Mouse (Mus musculus): ENCODE data around the gene Snx11.

Gene Snx11

DNA sequence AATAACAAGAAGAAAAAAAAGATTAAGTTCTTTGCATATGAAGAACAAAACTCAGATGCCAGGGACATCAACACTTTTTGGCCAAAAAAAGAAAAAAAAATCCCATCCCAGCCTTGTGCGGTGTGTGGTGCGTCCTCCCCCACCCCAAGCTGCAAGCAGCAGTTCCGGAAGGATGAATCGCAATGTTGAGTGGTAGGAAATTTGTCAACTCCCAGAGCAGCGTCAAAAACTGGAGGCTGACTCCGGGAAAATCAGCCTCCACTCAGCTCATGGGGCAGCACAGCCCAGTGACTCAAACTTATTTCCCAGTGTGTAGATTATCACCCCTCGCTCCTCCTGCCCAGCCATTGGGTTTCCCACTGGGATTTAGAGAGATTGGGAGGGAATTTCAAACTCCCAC lies 15.4 kb downstream of the Snx11 start:
- no peak for DNase-seq

DNA sequence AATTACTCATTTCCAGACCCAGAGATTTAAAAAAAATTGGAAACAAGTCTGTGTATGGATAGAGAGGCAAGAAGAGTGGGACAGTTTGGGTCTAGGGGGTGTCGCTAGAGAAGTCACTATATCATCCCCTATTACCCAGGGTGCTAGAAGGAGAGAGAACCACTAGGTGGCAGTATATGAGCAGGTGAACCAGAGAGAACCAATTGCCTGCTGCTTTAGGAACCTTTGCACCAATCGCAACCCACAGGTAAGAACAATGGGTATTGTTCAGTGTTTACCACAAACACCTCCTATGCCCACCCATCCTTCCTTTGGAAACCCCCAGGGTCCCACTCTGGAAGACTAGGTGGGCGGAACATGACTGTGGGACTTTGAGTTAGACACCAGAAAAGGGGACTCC lies 17.3 kb downstream of the Snx11 start:
- no peak for DNase-seq

DNA sequence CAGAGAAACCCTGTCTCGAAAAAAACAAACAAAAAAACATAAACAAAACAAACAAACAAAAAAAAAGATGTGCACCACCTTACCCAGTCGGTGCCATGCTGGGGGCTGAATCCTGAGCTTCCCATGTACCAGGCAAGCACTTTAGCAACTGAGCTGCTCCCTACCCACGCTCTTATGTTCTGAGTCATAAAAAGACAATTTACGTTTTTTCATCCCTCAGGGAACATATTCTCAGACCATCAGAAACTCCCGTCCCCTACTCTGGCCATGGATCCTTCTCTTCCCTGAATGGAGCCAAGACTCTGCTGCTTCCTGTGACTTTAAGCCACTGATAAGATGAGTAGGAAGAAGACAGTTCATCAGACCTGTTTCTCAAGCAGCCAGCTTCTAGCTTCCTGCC lies 19.0 kb downstream of the Snx11 start:
- no peak for DNase-seq

DNA sequence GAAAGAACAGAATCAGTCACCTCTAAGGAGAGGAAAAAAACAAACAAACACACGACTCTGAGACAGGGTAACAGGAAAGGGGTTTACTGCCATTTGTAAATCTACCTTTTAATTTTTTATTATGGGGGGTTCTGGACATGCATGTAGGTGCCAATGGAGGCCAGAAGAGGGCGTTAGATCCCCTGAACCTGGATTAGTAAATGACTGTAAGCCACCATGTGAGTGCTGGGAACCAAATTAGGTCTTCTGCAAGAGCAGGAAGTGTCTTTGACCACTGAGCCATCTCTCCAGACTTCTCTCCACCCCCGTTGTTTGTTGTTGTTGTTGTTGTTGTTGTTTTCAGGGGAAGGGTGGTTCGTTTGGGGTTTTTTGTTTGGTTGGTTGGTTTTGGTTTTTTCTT lies 19.9 kb downstream of the Snx11 start:
- no peak for DNase-seq

DNA sequence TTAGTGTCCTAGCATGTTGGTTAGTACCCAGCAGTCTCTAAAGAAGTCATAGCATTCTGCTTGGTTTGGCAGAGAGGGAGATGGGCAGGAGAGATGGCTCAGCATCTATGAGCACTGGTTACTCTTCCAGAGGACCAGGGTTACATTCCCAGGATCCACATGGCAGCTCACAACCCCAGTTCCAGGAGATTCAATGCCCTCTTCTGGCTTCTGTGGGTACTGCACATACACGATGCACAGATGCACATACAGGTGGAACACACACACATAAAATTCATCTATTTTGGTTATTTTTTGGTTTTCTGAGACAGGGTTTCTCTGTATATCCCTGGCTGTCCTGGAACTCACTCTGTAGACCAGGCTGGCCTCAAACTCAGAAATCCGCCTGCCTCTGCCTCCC lies 22.1 kb downstream of the Snx11 start:
- no peak for DNase-seq

DNA sequence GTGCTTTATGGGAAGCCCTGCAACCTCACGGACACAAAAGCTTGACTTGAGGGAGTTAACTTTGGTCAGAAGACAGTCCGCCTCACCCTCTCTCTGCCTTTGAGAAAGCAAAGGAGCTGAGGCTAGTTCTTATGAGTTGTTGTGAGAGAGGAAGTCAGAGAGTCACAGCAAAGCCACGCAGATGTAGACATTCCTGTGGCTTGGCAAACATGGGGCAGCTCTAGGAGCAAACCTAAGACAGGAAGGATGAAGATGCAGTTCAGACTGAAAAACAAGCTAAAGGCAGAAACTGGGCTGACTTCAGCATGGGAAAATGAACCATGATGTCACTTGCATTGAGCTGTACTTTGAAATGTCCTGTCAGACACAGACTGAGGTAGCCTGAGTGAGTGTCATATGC lies 29.8 kb downstream of the Snx11 start:
- no peak for DNase-seq

DNA sequence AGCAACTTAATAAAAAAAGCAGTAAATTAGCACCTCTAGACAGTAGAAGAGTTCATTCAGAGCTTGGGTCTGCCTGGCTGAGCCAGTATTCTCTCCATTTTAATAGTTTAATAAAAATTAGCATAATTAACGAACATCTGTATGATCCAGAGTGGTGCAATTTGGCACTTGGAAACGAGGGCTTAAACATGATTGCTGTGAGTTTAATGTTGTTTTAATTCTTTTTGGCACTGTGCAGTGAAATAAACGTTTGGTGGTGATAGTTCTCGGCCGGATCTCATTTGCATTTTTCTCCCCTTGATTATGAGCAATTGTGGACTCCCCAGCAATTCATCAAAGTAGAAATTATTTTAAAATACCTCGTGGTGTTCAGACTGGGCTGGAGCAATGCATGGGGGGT lies 30.7 kb downstream of the Snx11 start:
- DNase-seq: no peak

DNA sequence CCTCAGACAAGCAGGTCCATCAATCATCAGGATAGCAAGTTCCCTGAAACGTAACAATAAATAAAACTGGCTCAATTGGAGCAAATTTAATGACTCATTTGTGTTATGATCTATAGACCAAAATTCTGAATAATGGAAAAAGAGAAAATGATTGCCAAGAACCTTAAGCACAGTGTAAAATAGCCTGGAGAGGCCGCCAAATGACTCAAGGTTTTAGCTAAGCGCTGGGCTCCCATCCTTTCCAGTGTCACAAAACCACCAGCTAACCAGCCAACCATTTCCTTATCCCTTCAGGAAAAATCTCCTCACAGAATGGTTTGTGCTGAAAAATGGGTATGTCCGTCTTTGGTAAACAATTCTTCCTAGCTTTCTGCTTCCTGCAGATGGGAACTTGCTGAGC lies 33.5 kb downstream of the Snx11 start:
- DNase-seq: no peak

DNA sequence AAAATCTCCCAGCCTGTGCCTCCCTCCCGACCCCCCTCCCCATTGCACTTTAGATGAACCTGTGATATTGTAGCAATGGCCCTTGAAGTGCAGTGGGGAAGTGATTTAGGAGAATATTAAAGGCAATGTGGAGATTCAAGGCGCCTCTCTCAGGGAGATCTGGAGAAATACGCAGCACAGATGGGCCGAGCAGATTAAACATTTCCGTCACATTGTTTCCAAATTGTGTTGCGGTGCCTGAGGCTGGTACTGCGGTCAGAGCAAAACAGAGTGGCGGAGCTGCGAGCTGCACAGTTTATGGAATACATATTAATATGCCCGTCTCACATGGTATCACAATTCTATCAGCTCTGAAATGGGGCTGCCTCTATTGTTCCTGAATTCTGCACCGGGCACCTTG lies 34.4 kb downstream of the Snx11 start:
- DNase-seq: no peak

DNA sequence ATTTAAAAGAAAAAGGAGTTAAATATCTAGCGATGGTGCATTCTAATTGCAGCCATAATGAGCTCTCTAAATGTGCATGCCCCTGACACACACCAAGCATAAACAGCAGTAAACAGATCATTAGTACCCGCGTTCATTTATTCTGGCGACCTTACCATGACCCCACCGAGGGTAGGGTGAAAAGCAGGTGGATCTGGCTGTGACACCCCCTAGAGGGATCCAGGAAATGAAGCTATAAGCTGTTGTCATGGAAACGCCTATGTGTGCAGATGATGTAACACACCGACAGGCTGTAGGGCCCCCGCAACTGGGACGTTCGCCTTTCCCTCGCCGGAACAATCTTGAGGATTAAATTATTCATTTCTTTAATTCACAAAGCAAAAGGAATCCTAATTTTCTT lies 35.4 kb downstream of the Snx11 start:
- no peak for DNase-seq

DNA sequence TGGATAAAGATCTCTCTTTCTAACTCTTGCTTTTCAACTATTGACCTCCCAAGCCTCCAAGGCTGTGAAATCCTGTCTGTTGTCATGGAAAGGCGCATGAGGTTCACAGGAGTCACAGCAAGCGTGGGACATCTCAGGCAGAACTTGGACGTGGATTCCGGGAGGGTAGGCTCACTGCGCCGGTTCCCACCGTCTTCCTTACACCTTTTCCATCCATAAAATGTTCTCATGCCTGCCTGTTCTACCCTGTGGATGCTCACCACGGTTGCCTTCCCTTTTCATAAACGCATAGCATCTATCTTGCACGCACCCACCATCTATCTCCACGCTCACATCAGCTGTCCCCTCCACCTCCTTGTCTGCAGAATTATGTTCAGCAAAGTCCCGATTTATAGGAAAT lies 36.6 kb downstream of the Snx11 start:
- no peak for DNase-seq

DNA sequence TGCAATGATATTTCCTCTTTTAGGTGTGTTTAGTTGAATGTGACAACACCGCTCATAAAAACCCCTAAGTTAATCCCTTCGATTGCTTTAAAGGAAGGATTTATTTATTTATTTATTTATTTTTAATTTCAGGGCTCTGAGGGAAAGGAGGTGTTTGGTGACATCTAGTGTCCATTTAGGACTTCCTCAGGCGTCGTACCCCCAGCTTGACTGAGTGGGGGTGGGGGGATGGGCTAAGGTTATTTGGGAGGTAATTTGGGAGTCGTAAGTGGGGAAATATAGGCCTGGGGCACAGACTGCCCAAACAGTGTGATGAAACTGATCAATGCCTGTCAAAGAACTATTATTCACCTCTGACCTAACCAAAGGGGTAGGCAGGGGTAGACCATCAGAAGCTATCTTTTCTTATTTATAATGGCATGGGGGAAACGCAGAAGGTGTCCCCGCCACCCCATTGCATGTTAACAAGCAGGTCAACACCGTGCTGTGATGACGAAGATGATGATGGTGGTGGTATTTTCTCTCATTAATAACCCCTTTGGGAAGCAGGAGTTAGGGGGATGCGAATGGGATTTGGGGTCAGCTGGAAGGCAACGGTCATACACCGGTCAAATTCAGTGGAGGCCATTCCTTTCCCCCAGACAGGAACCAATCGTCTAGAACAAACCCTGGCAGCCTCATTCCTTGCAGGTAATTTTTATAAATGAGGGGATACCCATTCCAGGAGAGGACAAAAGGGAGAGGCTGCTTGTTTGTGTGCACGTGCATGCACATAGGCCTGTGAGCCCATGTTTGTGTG lies 39.5 kb downstream of the Snx11 start:
- DNase-seq: peak in 1 of 2 experiments; percentile 31

DNA sequence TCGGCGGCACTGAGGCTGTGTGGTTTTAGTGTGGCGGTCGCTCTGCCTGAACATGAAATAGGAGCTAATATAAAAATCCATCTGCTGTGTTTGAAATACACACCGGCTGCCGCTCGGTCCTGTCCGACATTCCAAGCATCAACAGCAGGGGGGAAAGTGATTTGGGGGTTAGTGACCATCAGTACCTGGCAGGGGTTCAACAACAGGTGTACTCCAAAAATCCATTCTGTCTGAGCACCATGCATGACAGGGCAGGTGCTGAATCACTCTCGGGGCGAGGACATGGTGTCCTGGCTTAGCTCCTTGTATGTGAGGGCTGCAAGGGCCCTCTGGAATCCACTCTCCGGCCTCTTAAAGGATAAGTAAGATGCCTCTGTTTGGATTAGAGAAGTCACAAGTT lies 41.0 kb downstream of the Snx11 start:
- DNase-seq: peak in 1 of 2 experiments; percentile 42

DNA sequence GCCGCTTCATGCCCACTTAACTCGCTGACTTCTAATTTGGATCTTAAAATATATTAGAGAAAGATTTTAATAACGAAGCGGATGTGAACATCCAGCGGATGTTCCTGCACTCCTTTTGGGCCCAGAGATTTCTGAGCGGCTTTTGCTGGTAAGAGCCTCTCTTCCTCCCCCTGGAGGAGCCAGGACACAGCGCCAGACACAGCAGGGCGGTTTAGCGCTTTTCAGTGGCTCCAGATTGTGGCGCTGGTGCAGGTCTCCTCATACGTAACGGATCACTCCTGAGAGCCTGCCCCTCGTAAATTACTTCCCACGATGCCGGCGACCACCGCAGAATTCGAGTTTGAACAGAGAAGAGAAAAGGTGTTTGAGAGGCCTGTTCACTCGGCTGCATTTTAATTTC lies 41.5 kb downstream of the Snx11 start:
- DNase-seq: peak; percentile 79 to 85

DNA sequence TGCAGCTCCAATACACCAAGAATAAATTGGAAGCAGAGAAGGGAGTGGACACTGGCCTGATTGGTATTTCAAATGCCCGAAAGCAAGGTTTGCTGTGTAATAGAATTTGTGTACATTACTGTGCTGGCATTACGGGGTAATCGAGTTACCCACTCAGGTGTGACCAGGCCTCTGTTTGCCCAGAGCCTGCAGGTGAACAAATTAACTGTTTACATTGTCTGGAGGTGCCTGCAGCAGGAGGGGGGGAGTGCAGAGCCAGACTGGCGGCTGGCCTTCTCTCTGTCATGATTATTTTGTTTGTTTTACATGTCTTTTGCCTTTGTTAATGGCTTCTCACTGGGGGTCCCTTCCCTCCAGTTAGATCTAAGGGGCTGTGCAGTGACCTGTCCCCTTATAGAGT lies 44.7 kb downstream of the Snx11 start:
- peak; percentile 29 to 53 for DNase-seq

DNA sequence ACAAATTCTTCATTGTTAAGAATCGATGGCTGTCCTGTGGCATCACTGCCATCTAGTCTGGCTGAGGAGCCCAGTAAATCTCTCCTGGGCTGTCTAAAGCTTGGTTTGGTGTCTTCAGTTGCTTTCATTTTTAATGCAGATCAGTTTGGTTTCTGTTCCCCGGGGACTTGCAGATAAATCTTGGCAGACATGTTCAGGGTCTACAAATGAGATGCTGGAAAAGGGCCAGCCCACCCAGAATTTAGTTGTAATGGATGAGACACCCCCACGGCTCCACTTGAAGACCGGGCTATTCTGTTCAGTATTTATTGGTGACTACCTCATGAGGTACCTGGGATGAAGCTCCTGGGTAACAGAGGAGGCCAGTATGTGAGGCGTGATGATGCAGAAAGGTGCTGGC lies 47.0 kb downstream of the Snx11 start:
- peak; percentile 24 to 30 for DNase-seq

DNA sequence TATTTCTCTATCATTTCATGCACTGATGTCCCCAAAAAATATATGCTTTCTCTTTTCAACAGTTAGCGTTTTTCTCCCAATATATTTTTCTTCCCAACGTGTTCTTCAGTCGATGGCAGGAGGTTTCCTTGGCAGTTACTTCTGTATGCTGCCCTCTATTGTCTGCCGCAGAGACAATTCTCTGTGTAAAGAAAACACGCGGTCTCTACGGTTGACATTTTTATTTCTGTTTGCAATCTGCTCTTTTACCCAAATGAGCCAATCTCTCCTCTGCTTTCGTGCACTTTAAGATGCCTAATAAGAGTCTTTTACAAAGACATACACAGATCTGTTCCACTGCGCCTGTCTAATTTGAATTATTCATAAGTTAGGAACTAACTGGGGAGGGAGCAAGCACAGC lies 47.9 kb downstream of the Snx11 start:
- DNase-seq: no peak

DNA sequence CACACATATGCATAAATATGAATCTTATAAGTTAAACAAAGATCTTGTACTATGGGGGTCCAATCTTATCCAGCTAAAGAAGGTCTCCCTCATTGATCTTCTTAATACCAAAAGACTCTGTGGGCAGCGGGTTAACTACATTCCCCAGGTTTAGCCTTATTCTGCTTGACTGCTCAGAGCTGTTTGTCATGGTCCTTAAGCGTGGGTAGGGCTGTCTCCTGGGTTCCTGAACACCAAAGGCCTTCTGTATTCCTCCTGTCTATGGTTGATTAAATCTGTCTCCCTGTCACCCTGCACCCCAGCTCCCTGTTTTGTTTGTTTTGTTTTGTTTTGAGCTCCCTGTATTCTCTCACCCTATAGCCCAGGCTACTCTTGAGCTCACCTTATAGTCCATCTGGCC lies 48.8 kb downstream of the Snx11 start:
- DNase-seq: no peak

DNA sequence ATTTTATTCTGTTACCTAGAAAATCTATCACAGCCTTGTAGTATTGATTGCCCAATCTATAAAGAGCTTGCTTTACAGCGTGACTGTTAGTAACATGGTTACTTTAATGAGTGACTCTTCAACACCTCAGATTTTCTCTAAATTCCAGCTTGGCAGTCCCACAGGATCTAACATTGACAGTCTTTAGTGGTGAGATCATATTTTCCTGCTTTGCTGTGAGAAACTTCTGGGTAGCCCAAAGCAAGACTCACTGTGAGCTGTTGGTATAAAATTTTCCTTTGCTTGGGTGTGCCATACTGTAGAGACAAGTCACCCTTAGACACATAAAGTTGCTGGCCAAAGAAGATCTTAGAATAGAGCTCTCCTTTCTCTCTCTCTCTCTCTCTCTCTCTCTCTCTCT lies 51.5 kb downstream of the Snx11 start:
- no peak for DNase-seq

DNA sequence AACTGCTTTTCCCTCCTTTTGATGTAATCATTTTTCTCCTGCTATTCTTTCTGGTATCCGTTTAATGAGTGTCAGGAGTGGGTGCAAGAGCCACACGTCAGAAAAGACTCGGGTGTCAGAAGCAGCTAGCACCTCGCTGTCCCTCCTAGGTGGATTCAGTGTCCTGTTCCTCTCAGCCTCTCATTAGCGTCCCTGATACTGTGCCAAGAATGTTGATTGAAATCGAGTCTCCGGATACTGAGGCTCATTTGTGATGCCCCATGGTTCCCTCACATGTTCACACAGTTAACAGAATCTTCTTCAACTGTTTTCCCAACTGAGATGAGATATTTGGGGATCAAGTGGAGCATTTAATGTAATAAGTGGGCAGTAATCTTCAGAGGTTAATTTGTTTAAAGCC lies 58.8 kb downstream of the Snx11 start:
- DNase-seq: no peak
